Mouse (Mus musculus) testis, adult 10 weeks (tissue): ENCODE measurements around the gene Gm28510. TPM values are rescaled to one million over a fixed set of nuclear protein-coding genes. Genes with fewer than 3 reads are reported as not detected.

Experiments
- polyA plus RNA-seq: library from polyadenylated mRNA; stranded (reverse); fragments of 350-450 nt; fragmentation: Illumina TruSeq; extraction: RNeasy Lipid Tissue Mini Kit (QIAGEN cat#74804); gene quantifications from one replicate; pipeline ENCODE4 v1.2.3, GENCODE M21; 2014; ENCODE audit warnings: low read depth, low replicate concordance

The Gm28510 gene
- 13.1 TPM for polyA plus RNA-seq

DNA sequence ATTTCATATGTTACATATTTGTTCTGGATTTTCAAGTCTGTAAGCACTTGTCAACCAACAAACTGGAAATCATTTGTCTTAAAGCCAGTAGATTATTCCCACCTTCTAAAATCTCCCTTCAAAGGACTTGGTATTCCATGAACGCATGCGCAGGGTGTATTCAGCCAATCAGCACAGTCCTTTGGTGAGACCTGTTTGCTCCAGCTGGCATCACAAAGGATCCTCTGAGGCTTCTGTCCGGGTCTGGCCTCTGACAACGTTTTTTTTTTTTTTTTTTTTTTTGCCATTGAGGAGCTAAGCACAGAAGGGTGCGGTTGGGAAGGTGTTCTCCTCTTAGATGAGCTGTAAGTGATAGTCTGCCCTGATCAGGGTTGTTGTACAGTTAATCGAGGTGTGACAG, at the start of gene Gm28510:
Gm28510 (plus strand) TSS at position 301 of the 400 bp plus-strand sequence.

Other genes starting within 250 kb of the Gm28510 start
- not detected for gene Gm20834, start 88.1 kb upstream of the Gm28510 start, polyA plus RNA-seq
- 5.5 TPM for gene Gm20737, start 123.3 kb downstream of the Gm28510 start, polyA plus RNA-seq
- gene Gm21775, start 140.7 kb downstream of the Gm28510 start, polyA plus RNA-seq: not detected
- gene Gm21900, start 203.6 kb downstream of the Gm28510 start, polyA plus RNA-seq: not detected